Mouse (Mus musculus): ENCODE results near the gene Pecr.
"Not testable (repeated sequence)": the region's sequence is repeated elsewhere in the genome, so short reads cannot be mapped to it uniquely, and the experiment has no call there.

Pecr gene

GRCm38 (mm10) chr1:72290896-72291295 lies 6.8 kb upstream of the Pecr start:
- in situ Hi-C loops (cut with MboI; ENCODE audit: low sequenced_read_pairs) = no loop called here

GRCm38 (mm10) chr1:72288527-72289150 lies 4.5 kb upstream of the Pecr start:
- in situ Hi-C loops (cut with MboI; ENCODE audit: low sequenced_read_pairs) = no loop called here

GRCm38 (mm10) chr1:72287893-72288292 lies 3.8 kb upstream of the Pecr start:
- in situ Hi-C loops (cut with MboI; ENCODE audit: low sequenced_read_pairs) = no loop called here

GRCm38 (mm10) chr1:72286904-72287303 lies 2.8 kb upstream of the Pecr start:
- in situ Hi-C loops (cut with MboI; ENCODE audit: low sequenced_read_pairs) = no loop called here

DNA sequence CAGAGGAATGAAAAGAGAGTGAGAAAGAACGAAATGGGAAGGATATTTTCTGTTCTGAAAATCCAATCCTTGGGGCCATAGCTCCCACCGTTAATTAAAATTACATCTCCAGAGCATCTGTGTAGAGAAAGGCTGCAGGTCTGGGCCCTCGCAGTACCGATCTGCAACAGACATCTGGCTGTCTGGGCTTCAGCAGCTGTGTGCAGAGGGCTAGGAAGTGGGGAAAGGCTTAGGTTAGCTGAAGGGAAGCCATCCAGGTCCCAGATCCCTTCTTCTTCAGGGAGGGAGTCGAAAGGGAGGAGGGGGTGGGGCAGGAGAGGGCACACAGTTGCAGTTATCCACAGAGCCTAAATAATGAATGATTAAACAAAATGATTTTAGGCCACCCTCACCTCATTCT lies 425 bp upstream of the Pecr start:
- in situ Hi-C loops (cut with MboI; ENCODE audit: low sequenced_read_pairs) = no loop called here

GRCm38 (mm10) chr1:72282604-72283003 lies 1.5 kb downstream of the Pecr start:
- in situ Hi-C loops (cut with MboI; ENCODE audit: low sequenced_read_pairs) = no loop called here

DNA sequence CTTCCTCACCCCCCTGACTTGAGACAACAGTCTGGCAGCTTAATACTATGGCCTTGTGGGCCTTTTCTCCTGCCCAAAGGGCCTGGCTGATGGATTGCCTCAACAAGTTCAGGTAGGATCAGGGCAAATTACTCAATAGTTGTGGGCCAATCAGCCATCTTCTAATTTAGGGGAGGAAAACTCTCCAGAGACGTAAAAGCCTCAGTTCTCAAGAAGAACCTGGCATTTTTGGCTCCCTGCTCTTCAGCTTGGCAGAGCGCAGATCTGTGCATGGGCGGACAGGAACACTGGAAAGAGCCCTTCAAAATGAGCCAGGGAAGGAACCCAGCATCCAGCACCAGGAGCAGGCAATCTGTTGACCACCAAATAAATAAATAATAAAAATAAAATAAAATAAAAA lies 6.0 kb downstream of the Pecr start:
- in situ Hi-C loops (cut with MboI; ENCODE audit: low sequenced_read_pairs) = no loop called here

GRCm38 (mm10) chr1:72263099-72263498 lies 21.0 kb downstream of the Pecr start:
- in situ Hi-C loops (cut with MboI; ENCODE audit: low sequenced_read_pairs) = no loop called here

- in situ Hi-C loops (cut with MboI; ENCODE audit: low sequenced_read_pairs) = no loop called here
Observed at GRCm38 (mm10) chr1:72256381-72257256, 27.5 kb downstream of the Pecr start.

- in situ Hi-C loops (cut with MboI; ENCODE audit: low sequenced_read_pairs) = no loop called here
Observed at GRCm38 (mm10) chr1:72255854-72256175, 28.3 kb downstream of the Pecr start.

DNA sequence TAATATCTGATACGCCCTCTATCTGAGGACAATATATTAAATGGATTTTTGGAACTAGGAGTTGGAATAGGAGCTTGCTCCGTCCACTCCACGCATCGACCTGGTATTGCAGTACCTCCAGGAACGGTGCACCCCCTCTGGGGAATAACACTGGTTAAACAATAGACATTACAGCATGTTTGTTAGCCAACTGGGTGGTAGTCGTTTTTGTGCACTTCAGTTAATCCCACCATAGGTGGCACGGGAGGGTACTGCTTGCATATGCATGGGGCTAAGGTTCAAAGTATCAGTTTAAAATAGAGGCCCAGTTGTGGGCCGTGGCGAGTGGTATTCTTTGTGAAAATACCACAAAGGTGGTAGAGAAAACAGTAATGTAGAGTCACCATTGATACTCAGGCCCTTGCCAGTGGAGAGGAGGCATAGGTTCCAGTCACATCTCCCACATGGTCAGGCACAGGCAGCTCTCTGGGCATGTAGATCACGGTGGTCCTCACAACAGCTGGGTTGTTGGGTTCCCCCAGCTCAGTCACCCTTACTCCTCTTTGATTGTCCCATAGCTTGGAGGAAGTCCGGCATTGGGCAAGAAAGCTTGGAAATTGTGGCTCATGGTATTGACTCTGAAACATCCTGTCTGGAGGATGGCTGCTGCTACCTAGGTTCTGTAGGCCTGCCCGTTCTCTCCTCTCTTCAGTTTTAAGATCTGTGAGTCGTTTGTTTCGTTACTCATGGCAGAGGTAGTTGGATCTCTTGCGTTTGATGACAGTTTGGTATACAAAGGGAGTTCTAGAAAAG lies 28.9 kb downstream of the Pecr start:
- in situ Hi-C loops (cut with MboI; ENCODE audit: low sequenced_read_pairs) = no loop called here

DNA sequence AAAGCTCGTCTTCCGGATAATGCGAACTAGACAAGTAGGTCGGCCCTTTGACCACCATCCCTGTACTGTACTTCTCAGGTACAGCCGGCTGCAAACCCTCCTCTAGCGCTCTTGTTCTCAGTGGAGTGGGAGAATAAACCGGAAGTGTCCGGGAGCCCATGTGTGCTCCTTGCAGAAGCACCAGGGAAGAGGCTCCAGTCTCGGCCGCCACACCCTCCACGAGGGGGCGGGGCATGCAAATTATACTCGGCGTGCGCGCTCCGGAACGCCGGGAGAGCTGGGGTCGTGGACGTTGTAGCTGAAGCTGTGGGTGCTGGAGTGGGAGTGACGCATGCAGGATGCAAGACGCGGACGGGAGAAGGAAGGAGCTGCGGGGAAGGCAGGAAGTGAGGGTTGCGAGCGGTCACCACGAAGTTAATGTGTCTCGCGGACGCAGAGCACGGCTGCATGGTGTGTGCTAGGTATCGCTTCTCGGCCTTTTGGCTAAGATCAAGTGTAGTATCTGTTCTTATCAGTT lies 29.5 kb downstream of the Pecr start:
- in situ Hi-C loops (cut with MboI; ENCODE audit: low sequenced_read_pairs) = no loop called here

GRCm38 (mm10) chr1:72253881-72254491 lies 30.1 kb downstream of the Pecr start:
- in situ Hi-C loops (cut with MboI; ENCODE audit: low sequenced_read_pairs) = no loop called here

- in situ Hi-C loops (cut with MboI; ENCODE audit: low sequenced_read_pairs) = no loop called here
Observed at GRCm38 (mm10) chr1:72251806-72252205, 32.3 kb downstream of the Pecr start.

- in situ Hi-C loops (cut with MboI; ENCODE audit: low sequenced_read_pairs) = not testable (repeated sequence)
Observed at GRCm38 (mm10) chr1:72248226-72248737, 35.8 kb downstream of the Pecr start.

- in situ Hi-C loops (cut with MboI; ENCODE audit: low sequenced_read_pairs) = no loop called here
Observed at GRCm38 (mm10) chr1:72244317-72245036, 39.6 kb downstream of the Pecr start.

DNA sequence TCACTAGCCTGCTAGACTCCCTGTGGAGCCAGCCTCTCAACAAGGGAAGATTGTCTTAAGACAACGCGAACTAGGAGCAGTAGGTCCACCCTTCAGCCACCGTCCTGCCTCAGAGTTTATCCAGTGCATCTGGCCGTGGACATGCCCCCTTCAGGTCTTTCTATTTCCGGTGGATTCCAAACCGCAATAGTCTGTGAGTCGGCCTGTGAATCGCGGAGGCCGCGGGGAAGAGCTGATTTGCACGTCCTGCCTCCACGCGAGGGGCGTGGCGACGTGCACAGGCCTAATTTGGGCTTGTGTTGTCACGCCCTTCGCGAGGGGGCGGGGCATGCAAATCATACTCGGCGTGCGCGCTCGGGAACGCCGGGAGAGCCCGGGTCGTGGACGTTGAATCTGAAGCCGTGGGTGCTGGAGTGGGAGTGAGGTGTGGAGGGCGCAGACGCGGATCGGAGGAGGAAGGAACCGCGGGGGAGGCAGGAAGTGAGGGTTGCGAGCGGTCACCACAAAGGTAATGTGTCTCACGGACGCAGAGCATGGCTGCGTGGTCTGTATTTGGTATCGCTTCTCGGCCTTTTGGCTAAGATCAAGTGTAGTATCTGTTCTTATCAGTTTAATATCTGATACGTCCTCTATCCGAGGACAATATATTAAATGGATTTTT lies 40.3 kb downstream of the Pecr start:
- in situ Hi-C loops (cut with MboI; ENCODE audit: low sequenced_read_pairs) = no loop called here

GRCm38 (mm10) chr1:72242581-72243143 lies 41.5 kb downstream of the Pecr start:
- in situ Hi-C loops (cut with MboI; ENCODE audit: low sequenced_read_pairs) = no loop called here

GRCm38 (mm10) chr1:72239113-72239512 lies 45.0 kb downstream of the Pecr start:
- in situ Hi-C loops (cut with MboI; ENCODE audit: low sequenced_read_pairs) = not testable (repeated sequence)
